18 mouse cellular contexts compared by ENCODE assay signal in genomic region chr11:105246785-105247184, GRCm38 (mm10). TPM values are rescaled to one million over a fixed set of nuclear protein-coding genes. Genes with fewer than 3 reads are reported as not detected.
DNase-seq lines count a peak whose midpoint lies in the region; ATAC-seq and TF ChIP-seq lines count a peak whose summit lies in the region.
"Had no signal": no experiment of that assay in that cellular context is flagged by ENCODE, and none has a peak within 500 bp of the region (broad histone marks: within the 10 kb centered on the region; RNA-seq: fewer than 3 reads in every experiment).

No protein-coding gene starts in this region.

- H3K4me2 ChIP-seq in lung, embryonic 15.5 days: no peak overlapping the region
- no peak overlapping the region for H3K4me2 ChIP-seq in midbrain, postnatal 0 days (ENCODE audit: low read depth, low read length, poor library complexity, severe bottlenecking)
- H3K4me2 ChIP-seq: heart, embryonic 13.5 days; hindbrain, embryonic 15.5 days had no signal

- H3K9ac ChIP-seq in lung, embryonic 15.5 days: no peak overlapping the region
- no peak overlapping the region for H3K9ac ChIP-seq in midbrain, postnatal 0 days (replicated peaks; ENCODE audit: low read length, poor library complexity, severe bottlenecking)
- H3K9ac ChIP-seq: heart, embryonic 13.5 days; hindbrain, embryonic 15.5 days had no signal

- peak; percentile 12; the same call in 1 of the 2 replicates for TF ChIP-seq CTCF in gastrocnemius, adult 2 months (IDR thresholded peaks at IDR 0.05)
- peak; percentile 12; the same call in 1 of the 2 replicates for TF ChIP-seq CTCF in midbrain, postnatal 0 days (IDR thresholded peaks at IDR 0.05)

- H3K4me1 ChIP-seq in lung, embryonic 15.5 days: peaks cover 12% of the 10 kb centered on the region
- H3K4me1 ChIP-seq in midbrain, postnatal 0 days (ENCODE audit: insufficient read depth, low read length): no peaks in the 10 kb centered on the region
- no peaks in the 10 kb centered on the region for H3K4me1 ChIP-seq in midbrain, embryonic 10.5 days
- H3K4me1 ChIP-seq: embryonic facial prominence, embryonic 10.5 days; heart, embryonic 13.5 days; hindbrain, embryonic 15.5 days had no signal

- no peak for DNase-seq in gastrocnemius, adult 2 months
- DNase-seq in gastrocnemius, adult 18-20 months (ENCODE audit: low spot score): no peak
- no peak for DNase-seq in lung, postnatal 36 days
- no peak for DNase-seq in midbrain, postnatal 0 days (ENCODE audit: low spot score)
- no peak for DNase-seq in midbrain, embryonic 10.5 days (ENCODE audit: low spot score)
- no peak for DNase-seq in kidney, adult 8-10 months
- DNase-seq: adrenal gland, postnatal 10 days; cerebellum, adult 11 months; cerebellum, adult 8-10 months; cerebellum, postnatal 36 days; gastrocnemius, postnatal 36 days; heart, adult 11 months; heart, postnatal 36 days had no signal

- peaks cover 56% of the 10 kb centered on the region for H3K36me3 ChIP-seq in lung, embryonic 15.5 days
- peaks cover 18% of the 10 kb centered on the region; the same call in 1 of the 2 replicates for H3K36me3 ChIP-seq in midbrain, postnatal 0 days (ENCODE audit: insufficient read depth, low read length)
- H3K36me3 ChIP-seq in midbrain, embryonic 10.5 days: peaks cover 98% of the 10 kb centered on the region

- ATAC-seq in lung, embryonic 15.5 days (ENCODE audit: borderline replicate concordance, extremely low read depth, low FRiP score, low TSS enrichment): peak; percentile 59; the same call in 1 of the 2 replicates
- ATAC-seq in midbrain, postnatal 0 days (ENCODE audit: low FRiP score): no peak
- ATAC-seq: forebrain, embryonic 14.5 days had no signal

- H3K27me3 ChIP-seq in lung, embryonic 15.5 days: no peaks in the 10 kb centered on the region
- no peaks in the 10 kb centered on the region for H3K27me3 ChIP-seq in midbrain, postnatal 0 days (ENCODE audit: insufficient read depth, low read length)
- H3K27me3 ChIP-seq in midbrain, embryonic 10.5 days (ENCODE audit: low read depth, poor library complexity, severe bottlenecking): no peaks in the 10 kb centered on the region
- H3K27me3 ChIP-seq: heart, embryonic 13.5 days; hindbrain, embryonic 15.5 days had no signal

- H3K27ac ChIP-seq in gastrocnemius, adult 2 months: peak overlapping the region; percentile 24; the same call in 1 of the 2 replicates
- peak overlapping the region; percentile 56; the same call in 1 of the 2 replicates for H3K27ac ChIP-seq in lung, embryonic 15.5 days
- H3K27ac ChIP-seq in midbrain, postnatal 0 days (ENCODE audit: low read depth, low read length): no peak overlapping the region
- H3K27ac ChIP-seq in midbrain, embryonic 10.5 days (replicated peaks): no peak overlapping the region
- H3K27ac ChIP-seq: embryonic facial prominence, embryonic 10.5 days; heart, embryonic 13.5 days; hindbrain, embryonic 15.5 days had no signal

- no peak overlapping the region for H3K4me3 ChIP-seq in gastrocnemius, adult 2 months
- no peak overlapping the region for H3K4me3 ChIP-seq in lung, embryonic 15.5 days
- no peak overlapping the region for H3K4me3 ChIP-seq in midbrain, postnatal 0 days (ENCODE audit: low read depth, low read length)
- H3K4me3 ChIP-seq in midbrain, embryonic 10.5 days: no peak overlapping the region
- H3K4me3 ChIP-seq: embryonic facial prominence, embryonic 10.5 days; heart, embryonic 13.5 days; hindbrain, embryonic 15.5 days had no signal

- 64% methylated on average over 6 of the region's 6 CpGs for WGBS in lung, embryonic 15.5 days
- 93% methylated on average over 6 of the region's 6 CpGs for WGBS in midbrain, postnatal 0 days
- WGBS in midbrain, embryonic 10.5 days: 93% methylated on average over 6 of the region's 6 CpGs

- H3K9me3 ChIP-seq in lung, embryonic 15.5 days: no peaks in the 10 kb centered on the region
- H3K9me3 ChIP-seq in midbrain, postnatal 0 days (ENCODE audit: low read length): no peaks in the 10 kb centered on the region
- H3K9me3 ChIP-seq in midbrain, embryonic 10.5 days (replicated peaks): no peaks in the 10 kb centered on the region
- H3K9me3 ChIP-seq: embryonic facial prominence, embryonic 10.5 days; heart, embryonic 13.5 days; hindbrain, embryonic 15.5 days had no signal

- intact Hi-C loops in gastrocnemius, adult 2 months (cut with DNase I): no loop called here

RNA-seq across cellular contexts. Expression of gene Mrc2, which starts 45.7 kb away (rescaled TPM):
- total RNA-seq in gastrocnemius, adult 2 months (2021): 10 to 100 TPM in 1 of 2 experiments, 1 to 10 TPM in 1; 5.9 to 17.6 TPM
- total RNA-seq in gastrocnemius, adult 18-20 months (2021): 1 to 10 TPM; 7.5 to 8.5 TPM
- polyA plus RNA-seq in lung, embryonic 15.5 days (2015; fragmentation: Nextera tagmentation; extraction: Ambion mirVana): 26.0 and 29.5 TPM in 2 replicates
- 16.8 and 20.5 TPM in 2 replicates for total RNA-seq in midbrain, postnatal 0 days (2014; rRNA removed)
- polyA plus RNA-seq in midbrain, postnatal 0 days (2015; fragmentation: Nextera tagmentation; extraction: Ambion mirVana): 3.4 TPM in 2 replicates
- polyA plus RNA-seq in midbrain, embryonic 10.5 days (2016; fragmentation: Nextera tagmentation; extraction: Ambion mirVana): 16.5 and 16.9 TPM in 2 replicates

Comparison
In these comparisons a context has a peak if more than half of its experiments do, and no peak if none do; other contexts are left out.
1. H3K27ac ChIP-seq: peak in gastrocnemius, adult 2 months (single experiment) and lung, embryonic 15.5 days (single experiment); none in midbrain, postnatal 0 days (single experiment) and midbrain, embryonic 10.5 days (single experiment).